Mouse (Mus musculus): ENCODE results near the gene Egfl7.
A peak's percentile ranks its signal among the peaks of the same experiment; 100 is the strongest.

DNA sequence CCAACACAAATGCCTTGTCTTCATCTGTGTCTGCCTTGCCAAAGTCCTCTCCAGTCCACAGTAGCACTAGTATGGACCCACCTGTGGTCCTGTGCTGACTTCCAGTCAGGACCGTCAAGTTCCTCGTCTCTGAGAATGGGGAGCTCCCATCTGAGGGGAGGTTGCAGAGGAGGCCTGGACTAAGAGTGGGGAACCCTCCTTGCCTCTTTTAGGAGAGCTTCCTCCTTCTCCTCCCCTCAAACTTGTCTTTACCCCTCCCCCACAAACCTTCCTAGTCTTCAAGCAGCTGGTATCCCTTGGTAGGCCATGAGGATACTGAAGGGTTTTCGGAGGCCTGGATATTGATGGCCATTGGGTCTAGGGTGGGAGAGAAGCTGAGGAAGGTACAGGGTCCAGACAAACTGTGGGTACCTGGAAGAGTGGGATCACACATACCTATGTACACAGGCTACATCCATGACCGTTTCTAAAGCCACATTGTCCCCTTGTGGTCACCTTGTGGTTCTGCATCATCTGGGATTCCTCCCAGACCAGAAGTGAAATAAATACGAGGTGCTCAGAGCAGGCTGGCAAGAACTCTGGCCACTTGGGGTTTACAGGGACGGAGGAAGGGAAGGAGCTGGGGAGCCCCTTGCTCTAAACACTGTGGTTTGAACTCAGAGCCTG lies 18.3 kb upstream of the Egfl7 start:
- TF ChIP-seq CTCF (conservative IDR thresholded peaks at IDR 0.05; ENCODE audit: low read length) (peak; percentile 97), NANOG (IDR thresholded peaks at IDR 0.05; ENCODE audit: borderline replicate concordance, low read length) (no peak), POU5F1 (IDR thresholded peaks at IDR 0.05; ENCODE audit: borderline replicate concordance, low read length) (no peak)

Measured in E14TG2a.4 (cell line).